9 mouse cellular contexts compared by ENCODE assay signal in genomic region chr7:144569428-144569827, GRCm38 (mm10). TPM values are rescaled to one million over a fixed set of nuclear protein-coding genes. Genes with fewer than 3 reads are reported as not detected.
DNase-seq lines count a peak whose midpoint lies in the region; ATAC-seq lines count a peak whose summit lies in the region.
"Had no signal": no experiment of that assay in that cellular context is flagged by ENCODE, and none has a peak within 500 bp of the region (broad histone marks: within the 10 kb centered on the region; RNA-seq: fewer than 3 reads in every experiment).

No protein-coding gene starts in this region.

- peak; percentile 38 for DNase-seq in kidney, adult 11 months
- DNase-seq in adipocyte (ENCODE audit: low spot score) = peak; percentile 94
- DNase-seq in heart, adult 8-10 months (ENCODE audit: low spot score) = peak; percentile 71
- DNase-seq in spleen, postnatal 10 days (ENCODE audit: low spot score in 2 of 2) = no peak

- no peaks in the 10 kb centered on the region for H3K4me1 ChIP-seq in kidney, embryonic 16.5 days (ENCODE audit: insufficient read depth, low read length)
- peaks cover 4% of the 10 kb centered on the region; the same call in 1 of the 2 replicates for H3K4me1 ChIP-seq in limb, embryonic 15.5 days
- H3K4me1 ChIP-seq: midbrain, embryonic 12.5 days had no signal

- H3K4me2 ChIP-seq in kidney, embryonic 16.5 days (replicated peaks; ENCODE audit: low read depth, low read length) = no peak overlapping the region
- H3K4me2 ChIP-seq in limb, embryonic 15.5 days = no peak overlapping the region
- H3K4me2 ChIP-seq: midbrain, embryonic 12.5 days had no signal

- no peak overlapping the region for H3K27ac ChIP-seq in kidney, embryonic 16.5 days (ENCODE audit: low read length)
- peak overlapping the region; percentile 18; the same call in 1 of the 2 replicates for H3K27ac ChIP-seq in limb, embryonic 15.5 days
- H3K27ac ChIP-seq: midbrain, embryonic 12.5 days had no signal

- ATAC-seq in kidney, embryonic 16.5 days (ENCODE audit: low FRiP score, low TSS enrichment) = no peak
- no peak for ATAC-seq in limb, embryonic 15.5 days (ENCODE audit: insufficient number of reproducible peaks, low FRiP score, low TSS enrichment, low read depth)
- ATAC-seq in erythroblast, adult 5-6 weeks (replicated peaks; ENCODE audit: low FRiP score, poor library complexity, severe bottlenecking) = no peak
- no peak for ATAC-seq in activated CD4-positive, CD25-positive, alpha-beta regulatory T cell, adult 4 months

- no peaks in the 10 kb centered on the region for H3K9me3 ChIP-seq in kidney, embryonic 16.5 days (ENCODE audit: low read length)
- no peaks in the 10 kb centered on the region for H3K9me3 ChIP-seq in limb, embryonic 15.5 days
- H3K9me3 ChIP-seq: midbrain, embryonic 12.5 days had no signal

- H3K4me3 ChIP-seq in kidney, embryonic 16.5 days (ENCODE audit: low read length) = no peak overlapping the region
- no peak overlapping the region for H3K4me3 ChIP-seq in limb, embryonic 15.5 days
- H3K4me3 ChIP-seq: midbrain, embryonic 12.5 days had no signal

- H3K27me3 ChIP-seq in kidney, embryonic 16.5 days (ENCODE audit: insufficient read depth, low read length) = no peaks in the 10 kb centered on the region
- H3K27me3 ChIP-seq in limb, embryonic 15.5 days = no peaks in the 10 kb centered on the region

- WGBS in kidney, embryonic 16.5 days = 69% methylated on average over 7 of the region's 7 CpGs
- 51% methylated on average over 7 of the region's 7 CpGs for WGBS in limb, embryonic 15.5 days

- H3K36me3 ChIP-seq in kidney, embryonic 16.5 days (ENCODE audit: insufficient read depth, low read length) = no peaks in the 10 kb centered on the region
- H3K36me3 ChIP-seq in limb, embryonic 15.5 days = no peaks in the 10 kb centered on the region
- H3K36me3 ChIP-seq: midbrain, embryonic 12.5 days had no signal

- no peak overlapping the region for H3K9ac ChIP-seq in kidney, embryonic 16.5 days (replicated peaks; ENCODE audit: low read length)
- no peak overlapping the region for H3K9ac ChIP-seq in limb, embryonic 15.5 days
- H3K9ac ChIP-seq: midbrain, embryonic 12.5 days had no signal

RNA-seq across cellular contexts. Expression of gene Fadd, which starts 12.8 kb away (rescaled TPM):
- 13.1 and 15.7 TPM in 2 replicates for polyA plus RNA-seq in kidney, embryonic 16.5 days (2015; fragmentation: Nextera tagmentation; extraction: Ambion mirVana)
- 10 to 100 TPM in 1 of 4 experiments, 1 to 10 TPM in 3; 8.4 to 10.0 (median 9.4) TPM for total RNA-seq in heart, adult 8-10 months (2022)
- 10.1 and 10.8 TPM in 2 replicates for polyA plus RNA-seq in limb, embryonic 15.5 days (2015; fragmentation: Nextera tagmentation; extraction: Ambion mirVana)
- 0.96 and 4.2 TPM in 2 replicates for total RNA-seq in erythroblast, adult 5-6 weeks (2015; ENCODE audit: low replicate concordance)
- 2.4 and 2.8 TPM in 2 replicates for total RNA-seq in erythroblast, adult 5-6 weeks (2017; ENCODE audit: low replicate concordance)
- polyA plus RNA-seq in activated CD4-positive, CD25-positive, alpha-beta regulatory T cell, adult 4 months (2017; shearing (Covaris generic)) = 1 to 10 TPM; 6.2 to 6.6 TPM

RNA-seq across cellular contexts. Expression of gene Ppfia1, which starts 15.9 kb away (rescaled TPM):
- polyA plus RNA-seq in kidney, embryonic 16.5 days (2015; fragmentation: Nextera tagmentation; extraction: Ambion mirVana) = 26.9 and 37.7 TPM in 2 replicates
- total RNA-seq in heart, adult 8-10 months (2022) = 10 to 100 TPM; 35.9 to 50.6 (median 43.5) TPM
- 35.8 and 42.5 TPM in 2 replicates for polyA plus RNA-seq in limb, embryonic 15.5 days (2015; fragmentation: Nextera tagmentation; extraction: Ambion mirVana)
- 21.3 and 40.3 TPM in 2 replicates for total RNA-seq in erythroblast, adult 5-6 weeks (2015; ENCODE audit: low replicate concordance)
- 19.7 and 31.7 TPM in 2 replicates for total RNA-seq in erythroblast, adult 5-6 weeks (2017; ENCODE audit: low replicate concordance)
- polyA plus RNA-seq in activated CD4-positive, CD25-positive, alpha-beta regulatory T cell, adult 4 months (2017; shearing (Covaris generic)) = 10 to 100 TPM; 24.3 to 24.7 TPM

Comparison
In these comparisons a context has a peak if more than half of its experiments do, and no peak if none do; other contexts are left out.
1. DNase-seq: peak in kidney, adult 11 months (single experiment), adipocyte (single experiment) and heart, adult 8-10 months (single experiment); none in spleen, postnatal 10 days (0 of 2).